Mouse (Mus musculus) liver, embryonic 12.5 days (tissue): Measurements from ENCODE around the gene Ralgapb. TPM values are rescaled to one million over a fixed set of nuclear protein-coding genes. Genes with fewer than 3 reads are reported as not detected.

ENCODE experiments used
- ATAC-seq: fragments of 200-750 bp; cut with Nextera tagmentation; 2 replicates; pipeline ENCODE4 v1.8.0; 2017; ENCODE audit warnings: moderate number of reproducible peaks, mild to moderate bottlenecking, moderate library complexity
- H3K27ac ChIP-seq: fragments of 300-500 bp; sonication (generic); 2 replicates; pipeline ENCODE4 v1.5.1; 2016; ENCODE audit warnings: mild to moderate bottlenecking
- H3K27me3 ChIP-seq: fragments of 300-500 bp; sonication (generic); replicated peaks from 2 replicates; pipeline ENCODE4 v1.6.1; 2016; ENCODE audit warnings: mild to moderate bottlenecking, moderate library complexity
- H3K36me3 ChIP-seq: fragments of 300-500 bp; sonication (generic); 2 replicates; pipeline ENCODE4 v1.6.1; 2016; ENCODE audit warnings: mild to moderate bottlenecking, moderate library complexity
- H3K4me1 ChIP-seq: fragments of 300-500 bp; sonication (generic); 2 replicates; pipeline ENCODE4 v1.6.1; 2016
- H3K4me2 ChIP-seq: fragments of 300-500 bp; sonication (generic); 2 replicates; pipeline ENCODE4 v1.6.1; 2016; ENCODE audit warnings: mild to moderate bottlenecking, moderate library complexity
- H3K4me3 ChIP-seq: fragments of 300-500 bp; sonication (generic); 2 replicates; pipeline ENCODE4 v1.5.1; 2016; ENCODE audit warnings: mild to moderate bottlenecking, moderate library complexity
- H3K9ac ChIP-seq: fragments of 300-500 bp; sonication (generic); 2 replicates; pipeline ENCODE4 v1.6.1; 2016; ENCODE audit warnings: mild to moderate bottlenecking, moderate library complexity
- H3K9me3 ChIP-seq: fragments of 300-500 bp; sonication (generic); replicated peaks from 2 replicates; pipeline ENCODE4 v1.6.1; 2016; ENCODE audit warnings: mild to moderate bottlenecking, moderate library complexity
- WGBS: fragments of 180-500 bp; shearing (Covaris S2); methylation state at CpG from one replicate; pipeline ENCODE4 v1.1.7; 2016; ENCODE audit not compliant: insufficient replicate concordance; 5-methylcytosine and 5-hydroxymethylcytosine counted together
- polyA plus RNA-seq: library from polyadenylated mRNA; unstranded; fragments of >200 nt; fragmentation: Nextera tagmentation; extraction: Ambion mirVana; gene quantifications from 2 replicates; pipeline ENCODE4 v1.2.1, GENCODE M21; 2016

The Ralgapb gene
- 10.5 TPM in 2 replicates for polyA plus RNA-seq

DNA sequence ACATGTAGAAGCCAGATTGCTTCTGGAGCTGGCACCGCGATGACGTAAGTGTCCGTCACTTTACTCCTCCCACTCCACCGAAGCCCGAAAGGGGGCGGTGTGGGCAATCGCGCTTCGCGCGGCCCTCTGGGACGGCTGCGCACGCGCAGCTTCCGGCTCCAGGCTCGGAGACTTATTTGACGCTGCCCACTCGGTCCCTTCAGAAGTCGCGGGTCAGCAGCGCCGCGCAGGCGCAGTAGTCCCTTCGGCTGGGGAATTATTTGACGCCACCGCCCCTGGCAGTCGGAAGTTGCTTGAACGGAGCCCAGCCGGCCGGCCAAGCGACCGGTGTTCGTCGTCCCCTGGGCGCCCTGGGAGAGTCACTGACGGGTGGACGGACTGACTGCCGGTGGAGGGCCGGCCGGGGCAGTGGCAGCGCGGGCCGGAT, at the start of gene Ralgapb:
Gene Ralgapb (plus strand): TSS at position 254 of the 427 bp plus-strand sequence.
- Histone ChIP-seq H3K9ac (peak within 1 kb of the TSS; percentile 96), H3K4me1 (peaks cover 49% of the 10 kb centered on the region), H3K9me3 (no peaks in the 10 kb centered on the region), H3K27ac (peak within 1 kb of the TSS; percentile 89), H3K4me3 (peak within 1 kb of the TSS; percentile 98), H3K4me2 (peak within 1 kb of the TSS; percentile 80), H3K36me3 (no peaks in the 10 kb centered on the region), H3K27me3 (peaks cover 13% of the 10 kb centered on the region)
- under 1% methylated on average over 46 of the region's 46 CpGs for WGBS
- peak; percentile 85 for ATAC-seq

DNA sequence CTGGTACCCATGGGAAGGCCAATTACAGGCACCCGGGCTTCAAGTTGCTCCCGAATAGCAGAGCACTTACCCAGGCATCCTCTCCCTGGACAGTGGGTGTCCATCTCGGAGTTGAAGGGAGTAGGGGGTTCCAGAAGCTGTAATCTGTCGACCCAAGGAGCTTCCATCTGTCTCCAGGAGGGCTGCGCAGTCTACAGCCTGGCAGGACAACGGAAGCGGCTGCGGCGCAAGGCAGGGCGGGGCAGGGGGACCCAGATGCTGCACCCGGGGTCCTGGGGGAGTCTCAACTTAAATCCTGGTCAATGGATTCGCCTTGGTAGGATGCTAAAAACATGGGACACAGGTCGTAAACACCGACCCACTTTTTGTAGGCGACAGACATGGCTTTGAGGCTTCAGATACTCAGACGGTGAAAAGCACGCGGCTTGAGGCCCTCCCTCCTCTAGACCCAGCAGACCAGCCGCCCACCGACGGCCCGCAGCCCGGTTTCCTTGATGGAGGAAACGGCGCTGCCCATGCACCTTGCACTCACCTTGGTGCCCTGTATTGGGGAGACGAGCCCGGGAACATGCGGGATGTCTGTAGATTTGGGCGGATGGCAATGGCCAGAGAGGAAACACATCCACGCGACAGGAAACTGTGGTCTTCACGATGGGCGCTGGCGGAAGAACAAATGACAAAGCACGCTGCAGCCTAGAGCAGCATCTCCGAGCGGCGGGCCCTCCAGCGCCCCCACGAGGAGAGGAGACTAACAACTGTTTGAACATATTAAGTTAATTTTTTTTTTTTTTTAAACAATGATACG, 48.6 kb upstream of the Ralgapb start:
- H3K27ac ChIP-seq = peak overlapping the region; percentile 74
- no peaks in the 10 kb centered on the region for H3K27me3 ChIP-seq
- peak overlapping the region; percentile 75 for H3K4me3 ChIP-seq
- H3K4me2 ChIP-seq = peak overlapping the region; percentile 78
- peak overlapping the region; percentile 84 for H3K9ac ChIP-seq
- ATAC-seq = peak; percentile 80
- peaks cover 45% of the 10 kb centered on the region for H3K36me3 ChIP-seq
- peaks cover 30% of the 10 kb centered on the region for H3K4me1 ChIP-seq
- H3K9me3 ChIP-seq = no peaks in the 10 kb centered on the region
- under 1% methylated on average over 41 of the region's 41 CpGs for WGBS

DNA sequence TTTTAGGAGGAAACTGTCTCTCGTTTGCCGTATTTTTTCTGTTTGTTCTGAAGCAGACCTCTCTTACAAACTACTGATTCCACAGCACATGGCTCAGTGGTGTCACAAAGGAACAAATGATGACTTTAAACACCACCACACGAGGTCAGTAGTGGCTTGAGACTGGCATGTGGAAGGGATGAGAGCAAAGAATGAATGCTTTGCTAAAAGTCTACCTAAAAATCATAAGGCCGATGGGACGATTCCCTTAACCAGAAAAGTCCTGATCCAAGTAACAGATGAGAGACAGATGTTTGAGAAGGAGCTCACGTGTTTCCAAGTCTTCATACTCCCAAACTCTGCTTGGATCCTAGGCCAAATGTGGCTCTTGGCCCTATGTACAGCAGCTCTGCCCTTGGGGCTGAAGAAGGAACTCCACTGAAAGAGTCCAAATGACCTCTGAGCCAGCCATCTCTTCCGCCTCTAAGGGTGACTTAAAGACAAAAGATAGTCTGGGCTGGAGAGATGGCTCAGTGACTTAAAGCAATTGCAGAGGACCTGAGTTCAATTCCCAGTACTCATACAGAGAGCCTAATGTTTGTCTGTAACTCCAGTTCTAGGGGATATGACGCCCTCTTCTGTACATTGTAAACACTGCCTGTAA, 47.8 kb upstream of the Ralgapb start:
- H3K27me3 ChIP-seq = no peaks in the 10 kb centered on the region
- peak overlapping the region; percentile 84; the same call in 1 of the 2 replicates for H3K9ac ChIP-seq
- peak overlapping the region; percentile 78 for H3K4me2 ChIP-seq
- H3K27ac ChIP-seq = peak overlapping the region; percentile 22; the same call in 1 of the 2 replicates
- 35% methylated on average over 8 of the region's 8 CpGs for WGBS
- peaks cover 38% of the 10 kb centered on the region for H3K36me3 ChIP-seq
- peak overlapping the region; percentile 75 for H3K4me3 ChIP-seq
- no peaks in the 10 kb centered on the region for H3K9me3 ChIP-seq
- peaks cover 30% of the 10 kb centered on the region for H3K4me1 ChIP-seq
- ATAC-seq = peak; percentile 51

DNA sequence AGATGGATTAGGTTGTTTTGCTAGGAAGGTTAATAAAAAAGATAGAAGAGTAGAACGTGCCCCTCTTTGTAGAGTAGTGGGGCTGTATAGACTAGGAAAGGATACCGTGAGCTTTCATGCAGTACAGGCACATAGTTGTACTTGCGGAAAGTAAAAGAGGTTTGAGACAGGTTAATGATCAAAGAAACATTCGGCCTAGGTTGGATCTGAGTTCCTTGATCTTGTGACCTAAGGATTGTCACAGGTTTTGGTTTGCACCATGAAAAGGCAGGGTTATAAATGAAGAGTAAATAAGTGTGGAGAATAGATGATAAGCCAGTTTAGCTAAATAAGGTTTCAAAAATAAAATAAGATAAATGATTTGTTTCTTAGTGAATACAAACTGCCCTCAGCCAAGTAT, 45.5 kb upstream of the Ralgapb start:
- no peak for ATAC-seq
- Histone ChIP-seq H3K27me3 (no peaks in the 10 kb centered on the region), H3K27ac (no peak overlapping the region), H3K4me1 (peaks cover 25% of the 10 kb centered on the region), H3K4me3 (no peak overlapping the region), H3K9me3 (no peaks in the 10 kb centered on the region), H3K36me3 (peaks cover 14% of the 10 kb centered on the region), H3K4me2 (no peak overlapping the region), H3K9ac (no peak overlapping the region)
- 75% methylated on average over 4 of the region's 4 CpGs for WGBS

DNA sequence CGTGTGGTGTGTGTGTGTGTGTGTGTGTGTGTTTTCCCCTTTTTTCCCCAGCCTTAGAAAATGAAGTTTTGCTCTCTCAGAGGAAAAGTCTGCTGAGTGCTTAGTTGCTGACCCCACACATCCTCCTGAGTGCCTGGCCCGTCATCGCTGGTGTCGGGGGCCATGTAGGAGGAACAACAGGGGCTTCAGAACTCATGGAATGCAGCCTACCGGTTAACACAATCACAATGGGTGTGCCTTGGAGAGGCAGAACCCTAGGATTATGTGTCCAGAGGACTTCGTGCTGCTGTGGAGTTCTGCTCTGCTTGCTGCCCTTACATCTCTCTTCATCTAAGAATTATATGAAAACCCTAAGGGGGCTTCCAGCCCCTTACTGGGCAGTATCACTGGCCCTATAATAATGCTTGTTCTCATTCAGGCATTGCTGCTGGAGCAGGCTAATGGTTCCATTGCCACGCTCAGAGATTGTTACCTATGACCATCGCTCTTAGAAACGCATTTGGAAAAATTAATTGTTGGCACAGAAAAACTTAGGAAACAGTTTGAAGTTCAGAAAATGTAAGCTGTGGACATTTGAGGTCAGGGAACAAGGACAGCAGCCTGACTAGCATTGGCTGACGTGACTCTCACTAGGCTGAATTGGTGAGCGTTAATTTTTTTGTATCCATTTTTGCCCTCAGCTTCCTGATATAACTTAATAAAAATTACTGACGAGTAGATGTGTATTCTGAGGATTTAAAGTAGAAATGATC, 44.4 kb upstream of the Ralgapb start:
- Histone ChIP-seq H3K36me3 (peaks cover 3% of the 10 kb centered on the region), H3K4me1 (peaks cover 14% of the 10 kb centered on the region; the same call in 1 of the 2 replicates), H3K27me3 (no peaks in the 10 kb centered on the region), H3K27ac (no peak overlapping the region), H3K4me3 (no peak overlapping the region), H3K9me3 (no peaks in the 10 kb centered on the region), H3K4me2 (no peak overlapping the region), H3K9ac (no peak overlapping the region)
- WGBS = 72% methylated on average over 12 of the region's 12 CpGs
- ATAC-seq = no peak

DNA sequence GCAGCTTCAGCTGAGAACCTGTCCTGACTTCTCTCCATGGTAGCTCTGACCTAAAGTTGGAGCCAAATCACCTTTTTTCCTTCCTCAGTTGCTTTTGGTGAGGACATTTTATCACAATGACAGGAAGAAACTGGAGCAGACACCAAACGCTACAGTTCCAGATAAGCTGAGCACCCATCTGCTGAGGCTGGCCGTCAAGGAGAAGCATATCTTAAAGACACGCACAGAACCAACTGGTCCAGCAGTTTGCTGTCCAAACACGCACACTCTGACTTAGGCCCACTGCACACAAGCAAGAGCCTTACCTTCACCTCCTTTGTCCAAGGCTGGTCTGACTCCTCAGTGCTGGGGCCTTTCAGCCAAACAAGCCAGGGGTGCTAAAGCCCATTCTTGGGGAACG, 42.0 kb upstream of the Ralgapb start:
- no peak overlapping the region for H3K4me3 ChIP-seq
- peaks cover 11% of the 10 kb centered on the region for H3K27me3 ChIP-seq
- H3K4me2 ChIP-seq = no peak overlapping the region
- H3K4me1 ChIP-seq = 0 out of 2 replicates have a peak, but pooled peaks cover 9% of the 10 kb centered on the region
- no peaks in the 10 kb centered on the region for H3K36me3 ChIP-seq
- H3K9ac ChIP-seq = no peak overlapping the region
- no peak for ATAC-seq
- H3K9me3 ChIP-seq = no peaks in the 10 kb centered on the region
- 42% methylated on average over 5 of the region's 5 CpGs for WGBS
- H3K27ac ChIP-seq = no peak overlapping the region

DNA sequence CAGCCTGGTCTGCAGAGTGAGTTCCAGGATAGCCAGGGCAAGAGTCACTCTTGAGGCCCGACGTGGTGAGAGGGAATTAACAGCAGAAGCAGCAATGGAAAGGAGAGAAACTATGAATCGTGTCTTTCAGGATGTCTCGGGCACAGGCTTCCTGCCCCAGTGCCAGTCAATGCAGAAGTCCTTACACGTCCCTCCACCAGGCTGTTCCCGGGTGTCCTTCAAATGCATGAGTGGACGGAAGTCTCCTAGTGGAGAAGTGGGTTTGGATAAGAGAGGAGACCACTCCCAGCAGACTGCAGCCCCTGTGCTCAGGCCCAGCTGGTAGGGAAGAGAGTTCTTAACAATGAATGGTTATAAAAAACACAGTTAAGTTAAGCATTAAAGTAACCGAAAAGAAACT, 41.3 kb upstream of the Ralgapb start:
- H3K4me3 ChIP-seq = no peak overlapping the region
- H3K27me3 ChIP-seq = peaks cover 18% of the 10 kb centered on the region
- H3K9ac ChIP-seq = no peak overlapping the region
- WGBS = 82% methylated on average over 8 of the region's 8 CpGs
- no peak overlapping the region for H3K4me2 ChIP-seq
- no peaks in the 10 kb centered on the region for H3K36me3 ChIP-seq
- H3K4me1 ChIP-seq = 0 out of 2 replicates have a peak, but pooled peaks cover 9% of the 10 kb centered on the region
- no peak for ATAC-seq
- H3K27ac ChIP-seq = no peak overlapping the region
- no peaks in the 10 kb centered on the region for H3K9me3 ChIP-seq

DNA sequence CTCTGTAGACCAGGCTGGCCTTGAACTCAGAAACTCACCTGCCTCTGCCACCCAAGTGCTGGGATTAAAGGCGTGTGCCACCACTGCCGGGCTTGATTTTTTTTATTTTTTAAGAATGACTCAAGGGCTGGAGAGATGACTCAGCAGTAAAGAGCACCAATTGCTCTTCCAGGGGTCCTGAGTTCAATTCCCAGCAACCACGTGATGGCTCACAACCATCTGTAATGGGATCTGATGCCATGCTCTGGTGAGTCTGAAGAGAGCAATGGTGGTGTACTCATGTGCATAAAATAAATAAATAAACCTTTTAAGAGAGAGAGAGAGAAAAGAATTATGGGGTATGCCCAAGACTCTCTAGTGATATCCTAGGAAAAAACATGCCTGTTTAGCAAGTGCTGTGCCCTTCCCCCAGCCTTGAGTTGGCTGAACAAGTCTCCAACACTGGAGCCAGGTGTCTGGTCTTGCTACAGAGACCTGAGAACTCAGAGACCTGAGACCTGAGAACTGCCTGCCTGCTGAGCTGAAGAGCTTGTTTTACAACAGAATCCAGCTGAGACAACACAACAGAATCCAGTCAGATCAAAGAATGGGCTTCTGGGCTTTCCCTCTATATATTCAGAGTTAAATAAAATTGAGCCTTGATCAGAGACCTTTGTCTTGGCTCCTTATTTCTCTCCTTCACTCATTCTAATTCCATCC, 40.0 kb upstream of the Ralgapb start:
- H3K4me2 ChIP-seq = no peak overlapping the region
- H3K9me3 ChIP-seq = no peaks in the 10 kb centered on the region
- H3K9ac ChIP-seq = no peak overlapping the region
- no peak overlapping the region for H3K27ac ChIP-seq
- ATAC-seq = no peak
- H3K27me3 ChIP-seq = peaks cover 31% of the 10 kb centered on the region
- no peaks in the 10 kb centered on the region for H3K36me3 ChIP-seq
- no peak overlapping the region for H3K4me3 ChIP-seq
- 59% methylated on average over 3 of the region's 3 CpGs for WGBS
- 0 out of 2 replicates have a peak, but pooled peaks cover 9% of the 10 kb centered on the region for H3K4me1 ChIP-seq

DNA sequence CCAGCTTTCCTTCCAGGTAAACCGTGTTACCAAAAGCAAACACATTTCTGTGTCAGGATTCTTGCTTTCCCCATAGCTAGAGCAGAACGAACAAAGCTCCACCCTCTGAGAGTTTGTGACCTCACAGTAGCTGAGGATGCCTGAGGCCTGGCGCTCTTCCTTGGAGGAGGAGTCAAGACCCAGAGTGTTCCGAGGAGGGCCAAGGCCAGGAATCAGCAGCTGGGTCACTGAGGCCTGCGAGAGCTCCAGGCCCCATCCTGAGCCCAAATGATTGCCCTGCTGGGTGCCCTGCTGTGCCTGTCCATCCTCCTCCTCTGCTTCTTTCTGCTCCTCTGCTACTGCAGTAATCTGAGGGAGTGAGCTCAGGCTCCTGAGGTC, 39.5 kb upstream of the Ralgapb start:
- no peaks in the 10 kb centered on the region for H3K9me3 ChIP-seq
- H3K27ac ChIP-seq = no peak overlapping the region
- H3K4me3 ChIP-seq = no peak overlapping the region
- no peak for ATAC-seq
- 48% methylated on average over 5 of the region's 5 CpGs for WGBS
- no peak overlapping the region for H3K4me2 ChIP-seq
- no peaks in the 10 kb centered on the region for H3K36me3 ChIP-seq
- 0 out of 2 replicates have a peak, but pooled peaks cover 9% of the 10 kb centered on the region for H3K4me1 ChIP-seq
- peaks cover 36% of the 10 kb centered on the region for H3K27me3 ChIP-seq
- H3K9ac ChIP-seq = no peak overlapping the region; the same call in 1 of the 2 replicates

DNA sequence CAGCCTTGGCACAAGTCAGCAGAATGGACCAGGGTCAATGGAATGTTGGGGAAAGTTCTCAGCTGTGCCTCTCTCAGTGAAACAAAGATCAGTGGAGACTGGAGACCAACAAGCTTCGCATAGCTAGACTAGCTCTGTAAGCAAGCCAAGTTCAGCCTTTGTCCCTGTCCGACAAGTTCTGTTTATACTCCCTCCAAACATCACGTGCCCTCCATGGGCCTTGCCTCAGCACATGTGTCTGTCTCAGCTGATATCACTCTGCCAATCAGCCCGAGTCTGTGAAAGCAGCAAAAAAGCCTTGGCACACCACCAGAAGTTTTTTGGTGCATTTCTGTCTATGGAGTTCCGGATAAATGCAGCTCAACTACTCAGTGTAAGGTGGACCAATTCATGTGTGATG, 36.6 kb upstream of the Ralgapb start:
- Histone ChIP-seq H3K27me3 (peaks cover 64% of the 10 kb centered on the region), H3K27ac (no peak overlapping the region), H3K9me3 (no peaks in the 10 kb centered on the region), H3K9ac (no peak overlapping the region), H3K36me3 (no peaks in the 10 kb centered on the region), H3K4me1 (peaks cover 8% of the 10 kb centered on the region; the same call in 1 of the 2 replicates), H3K4me3 (no peak overlapping the region), H3K4me2 (no peak overlapping the region)
- 0 out of 2 replicates have a peak, but pooled peaks have one; percentile 36 for ATAC-seq
- 54% methylated on average over 5 of the region's 5 CpGs for WGBS

DNA sequence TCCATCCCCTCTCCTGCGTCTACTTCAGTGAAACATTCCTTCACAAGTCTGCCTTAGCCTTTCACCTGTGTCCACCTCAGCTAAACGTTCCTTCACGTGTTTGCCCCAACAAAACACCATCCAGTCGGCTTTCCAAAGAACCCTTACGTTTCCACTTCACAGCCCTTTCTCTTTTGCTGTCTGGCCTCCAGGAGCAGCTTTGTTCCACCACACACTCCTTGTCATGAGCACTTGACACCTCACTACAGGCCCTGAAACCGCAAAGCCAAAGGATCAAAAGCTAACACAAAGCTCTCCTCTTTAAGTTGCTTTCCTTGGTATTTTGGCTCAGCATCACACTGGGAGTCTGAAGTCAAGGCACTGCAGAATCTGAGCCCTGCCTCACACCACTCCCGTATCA, 36.1 kb upstream of the Ralgapb start:
- WGBS = 61% methylated on average over 7 of the region's 7 CpGs
- Histone ChIP-seq H3K36me3 (no peaks in the 10 kb centered on the region), H3K9ac (no peak overlapping the region), H3K4me2 (no peak overlapping the region), H3K27ac (no peak overlapping the region), H3K4me1 (peaks cover 7% of the 10 kb centered on the region; the same call in 1 of the 2 replicates), H3K4me3 (no peak overlapping the region), H3K9me3 (no peaks in the 10 kb centered on the region), H3K27me3 (peaks cover 64% of the 10 kb centered on the region)
- no peak for ATAC-seq
